Mouse (Mus musculus) MEL (cell line): ENCODE data around the gene Xkr8. TPM values are rescaled to one million over a fixed set of nuclear protein-coding genes. Genes with fewer than 3 reads are reported as not detected.

Experiments
- DNase-seq: peaks from one replicate; pipeline ENCODE4 v3.0.0; 2011; ENCODE audit warnings: low read depth, low spot score
- H3K27ac ChIP-seq: 2 replicates; pipeline ENCODE4 v1.5.1; 2012; ENCODE audit warnings: low read depth, mild to moderate bottlenecking, control low read depth, low read length, moderate library complexity; ENCODE audit not compliant: control insufficient read depth
- H3K27me3 ChIP-seq, 2 experiments: fragments of 150-350 bp in 1 of 2; sonication (generic) in 1 of 2; 2 replicates each; pipeline ENCODE4 v1.6.1; 2012; ENCODE audit warnings: low read length in 2 of 2, mild to moderate bottlenecking in 2 of 2, improper control_type of control experiment in 1 of 2, moderate library complexity in 1 of 2; ENCODE audit not compliant: insufficient read depth in 2 of 2, control insufficient read depth in 1 of 2
- H3K36me3 ChIP-seq, 2 experiments: 2 replicates each; pipeline ENCODE4 v1.6.1; 2012 to 2014; ENCODE audit warnings: low read length in 2 of 2, improper control_type of control experiment in 1 of 2, inconsistent platforms in 1 of 2, mild to moderate bottlenecking in 1 of 2; ENCODE audit not compliant: insufficient read depth in 2 of 2, control insufficient read depth in 1 of 2
- H3K4me1 ChIP-seq, 2 experiments: fragments of 150-350 bp in 1 of 2; sonication (generic) in 1 of 2; 2 replicates each; pipeline ENCODE4 v1.6.1; 2012; ENCODE audit warnings: low read length in 2 of 2, improper control_type of control experiment in 1 of 2, mild to moderate bottlenecking in 1 of 2; ENCODE audit not compliant: insufficient read depth in 2 of 2, control insufficient read depth in 1 of 2
- H3K4me3 ChIP-seq, 2 experiments: fragments of 150-350 bp in 1 of 2; sonication (generic) in 1 of 2; 2 replicates each; pipeline ENCODE4 v1.5.1; 2012; ENCODE audit warnings: low read depth in 2 of 2, low read length in 2 of 2, mild to moderate bottlenecking in 2 of 2, moderate library complexity in 2 of 2, control low read depth in 1 of 2, improper control_type of control experiment in 1 of 2; ENCODE audit not compliant: control insufficient read depth in 1 of 2, insufficient read depth in 1 of 2
- H3K79me2 ChIP-seq: 2 replicates; pipeline ENCODE4 v1.6.1; 2012; ENCODE audit warnings: mild to moderate bottlenecking, low read length, moderate library complexity; ENCODE audit not compliant: control insufficient read depth, poor library complexity, insufficient read depth
- H3K9ac ChIP-seq: 2 replicates; pipeline ENCODE4 v1.6.1; 2012; ENCODE audit warnings: low read depth, mild to moderate bottlenecking, control low read depth, low read length, moderate library complexity; ENCODE audit not compliant: control insufficient read depth, poor library complexity, severe bottlenecking
- H3K9me3 ChIP-seq: fragments of 150-350 bp; sonication (generic); replicated peaks from 2 replicates; pipeline ENCODE4 v1.6.1; 2012; ENCODE audit warnings: mild to moderate bottlenecking, low read length, improper control_type of control experiment, moderate library complexity; ENCODE audit not compliant: insufficient read depth
- CHD1 ChIP-seq: IDR thresholded peaks from 2 replicates; pipeline ENCODE4 v1.6.1; 2012; ENCODE audit warnings: low read depth, mild to moderate bottlenecking, inconsistent platforms, low read length, improper control_type of control experiment
- ELF1 ChIP-seq: IDR thresholded peaks from 2 replicates; pipeline ENCODE4 v1.6.1; 2014; ENCODE audit warnings: low read depth, mild to moderate bottlenecking, inconsistent platforms, low read length, improper control_type of control experiment, moderate library complexity
- ETS1 ChIP-seq: IDR thresholded peaks from 2 replicates; pipeline ENCODE4 v1.6.1; 2012; ENCODE audit warnings: low read depth, mild to moderate bottlenecking, inconsistent platforms, low read length, improper control_type of control experiment, moderate library complexity
- GABPA ChIP-seq: IDR thresholded peaks from 2 replicates; pipeline ENCODE4 v1.6.1; 2012; ENCODE audit warnings: low read depth, mild to moderate bottlenecking, inconsistent platforms, low read length, improper control_type of control experiment, moderate library complexity
- KAT2A ChIP-seq: conservative IDR thresholded peaks from 2 replicates; pipeline ENCODE4 v1.6.1; 2012; ENCODE audit warnings: low read depth, low read length, improper control_type of control experiment, inconsistent platforms
- MAFK ChIP-seq: IDR thresholded peaks from 2 replicates; pipeline ENCODE4 v1.6.1; 2011; ENCODE audit warnings: low read depth, mild to moderate bottlenecking, low read length, improper control_type of control experiment, borderline replicate concordance
- MAZ ChIP-seq: IDR thresholded peaks from 2 replicates; pipeline ENCODE4 v1.6.1; 2012; ENCODE audit warnings: low read depth, mild to moderate bottlenecking, inconsistent platforms, low read length, improper control_type of control experiment
- MYC ChIP-seq: IDR thresholded peaks from 2 replicates; pipeline ENCODE4 v1.6.1; 2011; ENCODE audit warnings: low read depth, mild to moderate bottlenecking, low read length, improper control_type of control experiment, moderate library complexity
- NELFE ChIP-seq: IDR thresholded peaks from 2 replicates; pipeline ENCODE4 v1.6.1; 2011; ENCODE audit warnings: low read depth, low read length, improper control_type of control experiment
- POLR2AphosphoS5 ChIP-seq: IDR thresholded peaks from 2 replicates; pipeline ENCODE4 v1.6.1; 2012; ENCODE audit warnings: low read depth, borderline replicate concordance, mild to moderate bottlenecking, inconsistent platforms, low read length, moderate library complexity, mixed read lengths
- SMC3 ChIP-seq: IDR thresholded peaks from 2 replicates; pipeline ENCODE4 v1.6.1; 2011; ENCODE audit warnings: low read depth, low read length, improper control_type of control experiment
- TAL1 ChIP-seq: IDR thresholded peaks from 2 replicates; pipeline ENCODE4 v1.6.1; 2012; ENCODE audit warnings: mild to moderate bottlenecking, inconsistent platforms, low read length, moderate library complexity, mixed read lengths
- USF1 ChIP-seq: IDR thresholded peaks from 2 replicates; pipeline ENCODE4 v1.6.1; 2014; ENCODE audit warnings: low read depth, mild to moderate bottlenecking, inconsistent platforms, low read length, improper control_type of control experiment, moderate library complexity
- USF2 ChIP-seq, 2 experiments: IDR thresholded peaks; 2 replicates each; pipeline ENCODE4 v1.6.1; 2011 to 2012; ENCODE audit warnings: improper control_type of control experiment in 2 of 2, low read length in 2 of 2, borderline replicate concordance in 1 of 2, inconsistent platforms in 1 of 2, low read depth in 1 of 2, mild to moderate bottlenecking in 1 of 2; ENCODE audit not compliant: insufficient read depth in 1 of 2
- ZMIZ1 ChIP-seq: IDR thresholded peaks from 2 replicates; pipeline ENCODE4 v1.6.1; 2012; ENCODE audit warnings: low read depth, mild to moderate bottlenecking, inconsistent platforms, low read length, improper control_type of control experiment, moderate library complexity
- polyA plus RNA-seq, 2 experiments: library from polyadenylated mRNA; stranded (reverse) in 1 of 2; unstranded in 1 of 2; fragments of >175 nt in 1 of 2; fragments of >200 nt in 1 of 2; gene quantifications; 2 replicates each; pipeline versions ENCODE4 v1.2.1 to v1.2.4; 2012; ENCODE audit warnings: low replicate concordance in 2 of 2, low read depth in 1 of 2; ENCODE audit not compliant: insufficient read length in 2 of 2, insufficient read depth in 1 of 2, missing spikeins in 1 of 2
- total RNA-seq: library from RNA; depleted of rRNA; stranded (reverse); fragments of 300-350 nt; gene quantifications from 2 replicates; pipeline ENCODE4 v1.2.3, GENCODE M21; 2012

Xkr8 gene
- total and polyA plus RNA-seq, 3 experiments: 2.8 to 3.9 TPM; not detected in 1

DNA sequence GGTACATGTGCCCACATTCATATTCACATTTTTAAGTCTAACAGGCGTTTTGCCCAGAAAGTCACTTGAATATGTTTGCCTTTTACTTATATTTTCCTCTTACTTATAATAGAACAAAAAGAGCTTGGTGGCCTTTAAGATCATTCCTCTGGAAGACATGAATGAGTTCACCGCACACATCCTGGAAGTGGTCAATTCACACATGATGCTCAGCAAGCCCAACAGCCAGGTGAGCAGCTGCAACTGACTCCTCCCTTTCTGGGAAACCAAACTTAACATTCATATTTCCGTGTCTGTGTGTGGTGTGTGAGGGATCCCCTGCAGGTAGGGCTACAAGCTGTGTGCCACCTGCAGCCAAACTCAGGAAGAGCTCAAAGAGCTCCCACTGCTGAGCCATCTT, 42.6 kb upstream of the Xkr8 start:
- no peaks in the 10 kb centered on the region for H3K9me3 ChIP-seq
- no peak overlapping the region for H3K27ac ChIP-seq
- peaks cover 0 to 3% of the 10 kb centered on the region in 2 experiments; a peak in 1 of 4 replicates for H3K4me1 ChIP-seq
- peaks cover 2% of the 10 kb centered on the region for H3K79me2 ChIP-seq
- H3K9ac ChIP-seq: no peak overlapping the region
- H3K4me3 ChIP-seq: no peak overlapping the region
- no peak for TF ChIP-seq POLR2AphosphoS5
- no peak for TF ChIP-seq ZMIZ1
- no peak for TF ChIP-seq NELFE
- TF ChIP-seq TAL1: no peak
- TF ChIP-seq MYC: no peak
- TF ChIP-seq SMC3: no peak
- TF ChIP-seq ELF1: no peak
- TF ChIP-seq ETS1: no peak
- TF ChIP-seq GABPA: no peak
- no peak for TF ChIP-seq USF1
- TF ChIP-seq, all 39 proteins: peak for 0
- peaks cover 6 to 38% of the 10 kb centered on the region in 2 experiments; a peak in 3 of 4 replicates for H3K36me3 ChIP-seq
- no peaks in the 10 kb centered on the region for H3K27me3 ChIP-seq
- DNase-seq: no peak

DNA sequence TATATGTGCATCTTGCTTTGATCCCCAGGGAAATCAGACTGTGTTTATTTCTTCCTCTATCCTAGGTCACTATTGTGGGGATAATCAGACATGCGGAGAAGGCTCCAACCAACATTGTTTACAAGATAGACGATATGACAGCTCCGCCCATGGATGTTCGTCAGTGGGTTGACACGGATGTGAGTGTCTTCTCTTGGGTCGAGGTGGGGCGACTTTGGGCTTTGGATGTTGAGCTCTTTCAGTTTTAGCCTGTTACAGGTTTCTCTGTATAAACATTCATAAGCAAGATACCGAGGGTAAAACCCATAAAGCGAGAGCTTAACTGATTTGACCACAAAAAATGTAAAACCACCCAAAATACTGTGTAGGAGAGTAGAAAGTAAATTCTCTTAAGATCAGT, 39.4 kb upstream of the Xkr8 start:
- DNase-seq: no peak
- H3K79me2 ChIP-seq: peaks cover 16% of the 10 kb centered on the region
- H3K36me3 ChIP-seq: peaks cover 11 to 29% of the 10 kb centered on the region in 2 experiments
- TF ChIP-seq MAZ (no peak), USF2 (IDR thresholded peaks at IDR 0.05; ENCODE audit: borderline replicate concordance in 1 of 2, insufficient read depth in 1 of 2, low read depth in 1 of 2, low read length in 2 of 2) (no peak), CHD1 (no peak), MAFK (no peak), KAT2A (no peak)
- TF ChIP-seq, all 39 proteins: peak for 0
- H3K4me3 ChIP-seq: no peak overlapping the region
- H3K27ac ChIP-seq: no peak overlapping the region
- H3K27me3 ChIP-seq: no peaks in the 10 kb centered on the region
- H3K9ac ChIP-seq: no peak overlapping the region
- peaks cover 0 to 9% of the 10 kb centered on the region in 2 experiments; a peak in 2 of 4 replicates for H3K4me1 ChIP-seq
- no peaks in the 10 kb centered on the region for H3K9me3 ChIP-seq
